Mouse (Mus musculus): ENCODE measurements at regions not wholly inside any gene's neighbourhood (a gene's known extent, or its start where the extent isn't known, plus 50 kb on each side); places are given as distances from the start of the nearest gene placed in this dataset.
A peak's percentile ranks its signal among the peaks of the same experiment; 100 is the strongest.

- peak; percentile 57 for DNase-seq (ENCODE audit: low spot score)
These were observed 206.1 kb upstream of the Camk1g start for GRCm38 (mm10) chr1:193575986-193576713.

GRCm38 (mm10) chr1:193572827-193573226 is 202.7 kb upstream of the Camk1g start:
- DNase-seq (ENCODE audit: low spot score) = no peak

DNA sequence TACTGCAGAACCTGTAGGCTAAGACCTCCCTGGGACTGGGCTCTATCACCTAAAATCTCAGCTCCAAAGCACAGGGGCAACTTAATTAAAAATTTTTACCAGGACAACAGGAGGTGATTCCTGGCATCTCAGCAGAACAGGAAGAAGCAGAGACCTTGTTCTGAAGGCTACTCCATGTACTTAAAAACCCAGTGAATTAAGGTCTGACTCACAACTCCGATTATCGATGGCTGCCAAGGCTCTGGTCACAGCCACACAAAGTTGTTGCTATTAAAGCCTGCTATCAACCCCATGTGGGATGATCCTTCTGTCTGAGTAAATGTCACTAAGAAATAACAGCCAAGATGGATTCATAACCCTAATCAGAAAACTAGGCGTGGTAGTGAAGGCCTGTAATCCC is 202.3 kb upstream of the Camk1g start:
- no peak for DNase-seq (ENCODE audit: low spot score)

DNA sequence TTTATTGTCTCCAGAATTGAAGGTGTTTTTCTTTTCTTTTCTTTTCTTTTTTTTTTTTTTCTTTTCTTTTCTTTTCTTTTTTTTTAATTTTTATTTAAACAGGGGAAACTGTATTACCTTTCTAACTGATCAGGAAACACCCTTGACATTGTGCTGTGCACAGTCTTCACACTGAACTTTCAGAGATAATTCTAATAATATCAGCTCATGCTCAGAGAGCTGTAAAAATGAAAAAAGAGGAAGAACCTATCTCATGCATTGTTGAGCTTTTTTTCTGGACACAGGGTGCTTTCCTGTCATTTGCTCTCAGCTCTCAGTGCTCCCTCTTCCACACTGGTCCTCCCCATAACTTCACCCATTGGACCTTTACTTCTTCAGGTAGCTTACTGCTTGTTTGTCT is 201.0 kb upstream of the Camk1g start:
- no peak for DNase-seq (ENCODE audit: low spot score)

DNA sequence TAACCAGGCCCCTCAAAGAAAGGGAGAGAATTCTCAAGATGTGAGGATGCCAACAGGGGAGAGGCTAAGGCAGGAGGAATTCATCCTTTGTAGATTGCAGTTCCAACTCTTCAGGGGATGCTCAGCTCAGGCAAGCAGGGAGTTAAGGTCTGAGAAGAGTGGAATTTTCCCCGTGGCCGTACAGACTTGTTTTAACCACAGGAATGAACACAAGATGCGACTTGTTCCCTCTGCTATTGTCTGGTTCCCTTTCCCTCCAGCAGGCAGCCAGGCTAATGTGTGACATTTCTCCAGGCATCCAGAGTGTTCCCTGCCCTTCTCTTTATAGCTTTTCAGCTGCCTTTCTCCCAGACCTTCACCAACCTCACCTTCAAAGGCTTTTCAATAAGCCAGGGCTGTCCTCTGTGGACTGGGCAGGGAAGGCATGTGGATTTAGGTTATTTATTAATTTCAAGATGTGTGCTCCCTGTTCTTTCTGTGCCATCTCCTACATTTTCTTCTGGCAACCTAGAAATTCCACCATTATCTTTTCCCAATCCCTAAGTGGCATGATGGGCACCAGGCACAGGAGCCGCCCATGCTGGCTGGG is 198.6 kb upstream of the Camk1g start:
- no peak for DNase-seq (ENCODE audit: low spot score)

DNA sequence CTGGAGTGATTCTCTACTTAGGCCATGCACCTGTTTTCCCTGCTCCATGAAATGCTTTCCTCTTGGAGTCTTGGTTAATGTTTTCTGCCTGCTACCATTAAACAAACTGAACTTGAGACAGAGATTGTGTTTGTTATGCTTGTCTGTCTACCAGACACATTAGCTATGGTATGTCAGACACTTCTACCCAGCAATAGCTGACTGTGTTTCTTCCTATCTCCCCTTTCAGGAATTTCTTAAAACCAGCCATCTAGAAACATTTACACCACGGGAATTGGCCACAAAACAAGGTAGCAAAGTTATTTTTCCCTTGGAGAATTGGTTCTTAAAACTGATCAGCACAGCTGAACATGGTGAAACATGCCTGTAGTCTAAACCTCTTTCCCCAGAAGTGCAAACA is 197.1 kb upstream of the Camk1g start:
- no peak for DNase-seq (ENCODE audit: low spot score)

DNA sequence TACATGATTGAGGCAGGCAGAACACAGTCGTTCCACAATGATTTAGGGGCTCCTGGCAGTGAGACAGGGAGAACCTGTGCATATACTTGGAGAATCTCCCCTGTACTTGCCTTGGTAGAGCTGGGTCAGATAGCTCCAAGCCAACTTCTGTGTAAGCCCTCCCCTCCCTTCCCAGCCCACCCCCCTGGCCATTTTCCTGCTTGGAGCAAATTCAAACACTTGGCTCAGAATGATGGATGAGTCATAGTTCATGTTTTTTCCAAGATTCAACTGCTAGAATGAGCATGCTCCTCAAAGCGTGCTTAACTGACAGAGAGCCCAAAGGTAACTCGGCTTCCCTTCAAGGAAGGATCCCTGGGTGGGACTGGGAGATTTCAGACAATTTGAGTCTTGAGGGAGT is 194.1 kb upstream of the Camk1g start:
- DNase-seq (ENCODE audit: low spot score) = no peak

GRCm38 (mm10) chr1:193562242-193562641 is 192.1 kb upstream of the Camk1g start:
- DNase-seq (ENCODE audit: low spot score) = no peak

GRCm38 (mm10) chr1:193558122-193558521 is 188.0 kb upstream of the Camk1g start:
- DNase-seq (ENCODE audit: low spot score) = no peak

GRCm38 (mm10) chr1:193554731-193555130 is 184.6 kb upstream of the Camk1g start:
- no peak for DNase-seq (ENCODE audit: low spot score)

DNA sequence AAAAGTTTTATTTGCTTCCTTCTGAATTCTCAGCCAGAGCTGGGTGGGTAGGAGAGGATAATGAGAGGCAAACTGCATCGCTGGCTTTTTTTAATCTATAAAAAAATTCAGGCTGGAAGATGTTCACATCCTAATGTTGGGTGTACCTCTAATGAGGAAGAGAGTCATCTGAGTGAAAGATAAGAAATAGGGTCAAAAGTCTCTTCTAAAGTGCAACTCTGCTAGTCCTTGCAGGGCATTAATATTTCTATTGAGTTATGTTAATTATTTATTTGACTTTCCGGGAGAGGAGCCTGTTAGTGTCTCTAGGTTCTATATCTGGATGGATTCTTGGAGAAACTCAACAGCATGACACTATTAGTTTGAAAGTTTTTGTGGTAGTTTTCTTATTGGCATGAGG is 182.2 kb upstream of the Camk1g start:
- no peak for DNase-seq (ENCODE audit: low spot score)

- DNase-seq (ENCODE audit: low spot score) = no peak
These were observed 181.2 kb upstream of the Camk1g start for GRCm38 (mm10) chr1:193551340-193551739.

DNA sequence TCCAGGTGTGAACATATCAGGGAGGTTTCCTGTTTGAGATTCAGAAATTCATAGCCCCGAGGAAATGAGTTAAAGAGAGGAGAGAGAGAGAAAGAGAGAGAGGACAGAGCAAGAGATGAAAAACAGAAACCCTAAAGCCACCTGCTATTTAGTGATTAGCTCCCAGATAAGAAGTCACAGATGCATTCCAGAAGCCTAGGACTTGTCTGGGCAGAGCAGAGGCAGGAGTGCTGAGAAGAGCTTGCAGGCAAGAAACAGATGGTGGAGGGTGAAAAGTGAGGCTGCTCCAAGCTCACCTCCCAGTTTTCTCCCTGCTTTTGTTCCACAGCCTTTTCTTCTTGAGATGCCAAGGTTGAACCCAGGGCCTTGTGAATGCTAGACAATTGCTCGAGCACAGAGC is 180.7 kb upstream of the Camk1g start:
- DNase-seq (ENCODE audit: low spot score) = no peak

DNA sequence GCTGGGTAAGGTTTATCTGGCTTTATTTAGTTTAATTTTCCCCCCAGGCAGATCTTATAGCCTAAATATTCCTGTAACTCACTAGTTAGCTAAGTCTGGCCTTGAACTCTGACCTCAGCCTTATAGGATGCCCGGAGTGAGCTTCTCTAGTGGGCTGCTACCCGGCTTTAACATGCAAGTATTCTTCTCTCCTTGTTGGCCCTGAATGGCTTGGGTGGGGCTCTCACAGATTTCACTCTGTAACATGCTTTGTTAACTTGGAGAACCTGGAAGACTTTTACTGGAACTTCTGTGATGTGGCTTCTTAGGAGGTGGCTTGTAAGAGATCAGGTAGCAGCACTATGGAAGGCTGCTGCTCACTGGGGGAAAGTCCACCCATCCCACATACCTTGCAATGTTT is 177.3 kb upstream of the Camk1g start:
- no peak for DNase-seq (ENCODE audit: low spot score)

GRCm38 (mm10) chr1:193546044-193546432 is 175.9 kb upstream of the Camk1g start:
- DNase-seq (ENCODE audit: low spot score) = no peak

DNA sequence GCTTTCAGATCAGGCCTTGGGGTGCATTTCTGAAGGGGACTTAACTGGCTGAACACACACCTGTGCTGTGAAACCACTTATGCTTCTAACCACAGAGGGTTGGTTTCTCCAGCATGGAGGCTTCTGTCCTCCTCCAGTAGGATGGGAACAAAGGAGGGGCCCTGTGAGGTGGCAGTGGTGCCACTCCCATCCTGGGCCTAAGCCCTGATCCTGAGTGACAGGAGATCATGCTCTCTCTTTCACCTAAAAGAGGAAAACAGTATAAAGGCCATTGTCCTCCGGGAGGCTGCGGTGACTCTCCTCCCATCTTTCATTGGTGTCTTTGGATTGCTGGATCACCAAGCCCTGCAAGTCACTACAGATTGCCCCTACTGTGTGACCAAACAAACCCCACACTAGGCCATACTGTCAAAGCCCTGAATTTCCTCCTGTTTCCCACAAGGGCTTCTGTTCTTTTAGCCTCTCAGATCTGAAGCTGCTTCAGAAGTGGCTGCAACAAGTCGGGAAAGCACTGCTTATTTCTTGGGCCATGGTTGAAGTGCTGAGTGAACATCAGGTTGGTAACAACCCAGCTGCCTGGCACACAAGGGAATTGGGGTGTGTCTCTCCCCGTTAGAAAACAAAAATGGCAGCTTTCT is 175.4 kb upstream of the Camk1g start:
- DNase-seq (ENCODE audit: low spot score) = no peak

GRCm38 (mm10) chr1:193544804-193545203 is 174.7 kb upstream of the Camk1g start:
- no peak for DNase-seq (ENCODE audit: low spot score)

GRCm38 (mm10) chr1:193543834-193544233 is 173.7 kb upstream of the Camk1g start:
- DNase-seq (ENCODE audit: low spot score) = no peak

DNA sequence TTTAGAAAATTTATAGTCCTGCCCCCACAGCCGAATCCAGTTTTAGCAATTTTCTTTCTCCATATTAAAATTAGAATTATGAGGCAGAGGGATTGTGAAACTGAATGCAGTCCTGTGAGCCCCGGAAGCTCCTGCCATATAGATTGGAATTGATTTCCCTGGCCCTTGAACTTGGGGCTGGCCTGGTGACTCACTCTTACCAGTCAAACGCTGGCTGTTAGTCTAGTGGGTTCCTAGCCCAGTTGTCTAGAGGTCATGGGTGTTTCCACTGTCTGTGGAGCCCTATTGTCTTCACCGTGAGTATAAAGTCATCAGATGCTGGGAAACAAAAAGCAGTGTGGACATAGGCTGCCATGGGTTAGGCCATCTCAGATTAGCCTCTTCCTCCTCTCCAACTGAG is 173.2 kb upstream of the Camk1g start:
- no peak for DNase-seq (ENCODE audit: low spot score)

DNA sequence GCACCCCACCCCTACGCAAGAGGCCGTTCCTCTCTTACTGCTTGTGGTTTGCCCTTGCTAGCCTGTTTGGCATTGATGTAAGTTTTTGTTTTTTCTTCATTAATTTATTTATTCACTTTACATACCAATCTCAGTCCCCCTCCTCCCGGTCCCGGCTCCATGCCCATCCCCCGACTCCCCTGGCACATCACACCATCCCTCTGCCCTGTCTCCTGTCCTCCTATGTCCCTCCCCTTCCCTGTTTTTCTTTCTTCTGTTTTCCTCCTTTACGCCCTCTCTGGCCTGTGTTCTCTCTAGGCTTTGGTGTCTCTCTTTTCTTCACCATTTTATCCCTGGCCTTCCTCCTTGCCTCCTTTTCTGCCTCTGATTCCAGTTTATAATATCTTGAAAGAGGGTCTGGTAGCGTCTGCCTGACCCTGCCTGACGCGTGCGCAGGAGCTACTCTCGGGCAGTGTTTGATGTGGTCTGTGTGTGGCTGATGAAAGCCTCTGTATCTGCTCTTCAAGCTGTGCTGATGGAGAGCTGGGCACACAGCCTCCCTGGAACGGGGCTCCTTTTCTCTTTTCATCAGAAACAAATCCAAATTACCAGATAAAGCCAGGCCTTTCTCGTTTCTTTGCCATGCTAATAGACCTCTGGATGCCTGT is 172.0 kb upstream of the Camk1g start:
- DNase-seq (ENCODE audit: low spot score) = no peak

DNA sequence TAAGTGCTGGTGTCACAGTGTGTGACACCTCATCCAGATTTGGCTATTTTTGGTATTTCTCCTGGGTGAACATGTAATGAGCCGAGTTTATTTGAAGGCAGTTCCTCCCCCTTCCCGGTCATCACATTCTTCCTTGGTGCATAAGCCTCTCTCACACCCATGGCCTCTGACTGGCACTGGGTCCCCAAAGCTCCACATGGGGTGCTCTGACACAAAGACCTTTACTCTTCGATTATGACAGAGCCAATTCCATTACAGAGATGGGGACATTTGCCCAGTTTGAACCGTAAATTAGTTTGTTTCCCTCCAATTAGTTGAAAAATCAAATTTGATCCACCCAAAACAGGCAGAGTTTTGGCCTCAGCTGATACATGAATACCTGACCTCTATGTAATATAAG is 171.2 kb upstream of the Camk1g start:
- DNase-seq (ENCODE audit: low spot score) = no peak

DNA sequence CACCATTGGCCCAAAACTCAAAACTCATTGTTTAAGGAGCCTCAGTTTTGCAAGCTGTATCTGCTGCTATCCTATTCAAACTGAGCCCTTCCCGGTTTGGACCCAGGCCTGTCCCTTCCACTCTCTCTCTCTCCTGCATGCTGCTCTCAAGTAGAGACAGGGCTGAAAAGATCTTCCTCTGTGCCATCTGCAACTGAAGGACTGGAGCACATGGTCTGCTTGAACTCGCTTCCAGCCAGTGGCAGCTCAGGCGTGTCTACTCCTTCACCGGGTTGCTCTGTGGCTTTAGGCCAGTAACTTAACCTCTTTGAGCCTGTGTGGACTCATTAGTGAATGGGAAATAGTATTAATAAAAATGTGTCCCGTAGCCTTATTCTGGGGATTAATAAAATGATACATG is 170.4 kb upstream of the Camk1g start:
- no peak for DNase-seq (ENCODE audit: low spot score)

GRCm38 (mm10) chr1:193539261-193539660 is 169.2 kb upstream of the Camk1g start:
- no peak for DNase-seq (ENCODE audit: low spot score)
